Comparison of ENCODE assay signal across 32 mouse cellular contexts in the genomic region with DNA sequence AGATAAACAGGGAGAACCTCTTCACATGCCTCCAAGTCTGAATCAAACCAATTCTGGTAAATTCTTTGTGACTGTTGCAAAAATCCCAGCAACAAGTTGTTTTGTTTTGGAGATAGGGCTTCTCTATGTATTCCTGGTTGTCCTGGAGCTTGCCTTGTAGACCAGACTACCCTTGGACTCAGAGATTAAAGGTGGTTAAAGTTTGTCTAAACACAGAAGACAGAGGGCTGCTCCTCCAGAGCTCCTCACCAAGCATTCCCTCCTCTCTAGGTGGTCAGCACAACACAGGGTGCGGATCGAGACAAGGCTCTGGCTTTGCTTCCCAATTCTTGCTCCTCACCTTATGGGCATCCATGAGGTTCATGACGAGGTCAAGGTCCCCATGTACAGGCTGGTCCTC. TPM values are rescaled to one million over a fixed set of nuclear protein-coding genes. Genes with fewer than 3 reads are reported as not detected.
DNase-seq lines count a peak whose midpoint lies in the region; ATAC-seq and TF ChIP-seq lines count a peak whose summit lies in the region.
"Had no signal": no experiment of that assay in that cellular context is flagged by ENCODE, and none has a peak within 500 bp of the region (broad histone marks: within the 10 kb centered on the region; RNA-seq: fewer than 3 reads in every experiment).

No protein-coding gene starts in this region.

- no peak for ATAC-seq in kidney, embryonic 16.5 days (ENCODE audit: low FRiP score, low TSS enrichment)
- ATAC-seq in liver, embryonic 12.5 days, result no peak
- ATAC-seq: forebrain, embryonic 13.5 days; forebrain, embryonic 16.5 days; Patski had no signal

- H3K27me3 ChIP-seq in kidney, embryonic 16.5 days (ENCODE audit: insufficient read depth, low read length), result no peaks in the 10 kb centered on the region
- no peaks in the 10 kb centered on the region for H3K27me3 ChIP-seq in liver, adult 2 months (ENCODE audit: control insufficient read depth, insufficient read depth, low read length)
- no peaks in the 10 kb centered on the region for H3K27me3 ChIP-seq in liver, embryonic 12.5 days (replicated peaks)
- H3K27me3 ChIP-seq: CH12.LX; forebrain, embryonic 13.5 days; hindbrain, embryonic 13.5 days; Patski had no signal

- no peaks in the 10 kb centered on the region for H3K9me3 ChIP-seq in kidney, embryonic 16.5 days (ENCODE audit: low read length)
- H3K9me3 ChIP-seq in liver, embryonic 12.5 days (replicated peaks), result no peaks in the 10 kb centered on the region
- H3K9me3 ChIP-seq: forebrain, embryonic 10.5 days; forebrain, embryonic 13.5 days; G1E; hindbrain, embryonic 10.5 days; hindbrain, embryonic 13.5 days had no signal

- peak; percentile 27 for DNase-seq in kidney, adult 11 months
- peak; percentile 15 to 46 for DNase-seq in kidney, adult 8-10 months
- DNase-seq in kidney, postnatal 14 days, result no peak
- peak; percentile 45 for DNase-seq in liver, adult 2 months (ENCODE audit: extremely low read depth, low read depth, low spot score)
- no peak for DNase-seq in layer of hippocampus, adult 9-11 months
- DNase-seq: adrenal gland, postnatal 10 days; adrenal gland, postnatal 36 days; B cell, adult 2 months; cerebellum, adult 18-20 months; cerebellum, adult 9-10 months; cerebellum, postnatal 14 days; gastrocnemius, postnatal 10 days; gastrocnemius, postnatal 36 days; heart, postnatal 36 days had no signal

- no peaks in the 10 kb centered on the region for H3K4me1 ChIP-seq in kidney, embryonic 16.5 days (ENCODE audit: insufficient read depth, low read length)
- H3K4me1 ChIP-seq in liver, adult 2 months (ENCODE audit: control insufficient read depth, insufficient read depth, low read length), result peaks cover 12% of the 10 kb centered on the region
- no peaks in the 10 kb centered on the region for H3K4me1 ChIP-seq in liver, embryonic 12.5 days
- H3K4me1 ChIP-seq: forebrain, embryonic 10.5 days; forebrain, embryonic 13.5 days; hindbrain, embryonic 10.5 days; hindbrain, embryonic 13.5 days had no signal

- H3K4me3 ChIP-seq in kidney, embryonic 16.5 days (ENCODE audit: low read length), result no peak overlapping the region
- H3K4me3 ChIP-seq in liver, adult 2 months (ENCODE audit: insufficient read depth, low read depth, low read length), result no peak overlapping the region
- no peak overlapping the region for H3K4me3 ChIP-seq in liver, embryonic 12.5 days
- H3K4me3 ChIP-seq: forebrain, embryonic 10.5 days; forebrain, embryonic 13.5 days; hindbrain, embryonic 10.5 days; hindbrain, embryonic 13.5 days had no signal

- H3K4me2 ChIP-seq in kidney, embryonic 16.5 days (replicated peaks; ENCODE audit: low read depth, low read length), result no peak overlapping the region
- no peak overlapping the region for H3K4me2 ChIP-seq in liver, embryonic 12.5 days
- H3K4me2 ChIP-seq: forebrain, embryonic 13.5 days; heart, embryonic 11.5 days; hindbrain, embryonic 13.5 days had no signal

- H3K27ac ChIP-seq in kidney, embryonic 16.5 days (ENCODE audit: low read length), result no peak overlapping the region
- peak overlapping the region; percentile 8; the same call in 1 of the 2 replicates for H3K27ac ChIP-seq in liver, adult 2 months (replicated peaks; ENCODE audit: insufficient read depth, low read depth, low read length)
- H3K27ac ChIP-seq in liver, embryonic 12.5 days, result no peak overlapping the region
- H3K27ac ChIP-seq: forebrain, embryonic 10.5 days; forebrain, embryonic 13.5 days; hindbrain, embryonic 10.5 days; hindbrain, embryonic 13.5 days had no signal

- H3K9ac ChIP-seq in kidney, embryonic 16.5 days (replicated peaks; ENCODE audit: low read length), result no peak overlapping the region
- no peak overlapping the region for H3K9ac ChIP-seq in liver, adult 2 months (ENCODE audit: low read depth, low read length)
- H3K9ac ChIP-seq in liver, embryonic 12.5 days, result no peak overlapping the region
- H3K9ac ChIP-seq: forebrain, embryonic 13.5 days; hindbrain, embryonic 13.5 days had no signal

- TF ChIP-seq CTCF in liver, adult 2 months (IDR thresholded peaks at IDR 0.05; ENCODE audit: low read depth, low read length), result no peak

- TF ChIP-seq POLR2A in liver, adult 2 months (IDR thresholded peaks at IDR 0.05; ENCODE audit: extremely low read depth, insufficient read depth, low read length), result no peak

- no peaks in the 10 kb centered on the region for H3K79me2 ChIP-seq in liver, adult 2 months (ENCODE audit: control insufficient read depth, insufficient read depth, low read length)

- H3K36me3 ChIP-seq in kidney, embryonic 16.5 days (ENCODE audit: insufficient read depth, low read length), result peaks cover 76% of the 10 kb centered on the region
- peaks cover 67% of the 10 kb centered on the region for H3K36me3 ChIP-seq in liver, adult 2 months (ENCODE audit: control insufficient read depth, insufficient read depth, low read length)
- H3K36me3 ChIP-seq in liver, embryonic 12.5 days, result peaks cover 85% of the 10 kb centered on the region

- WGBS in kidney, embryonic 16.5 days, result 95% methylated on average over 3 of the region's 3 CpGs
- WGBS in liver, adult 2 months, result 88% methylated on average over 3 of the region's 3 CpGs
- 83% methylated on average over 3 of the region's 3 CpGs for WGBS in liver, embryonic 12.5 days (ENCODE audit: insufficient replicate concordance)

RNA-seq across cellular contexts. Expression of a gene that starts 33.0 kb away (rescaled TPM):
- polyA plus RNA-seq in kidney, embryonic 16.5 days (2015; fragmentation: Nextera tagmentation; extraction: Ambion mirVana), result 0.32 and 0.36 TPM in 2 replicates
- total RNA-seq in liver, adult 2 months (2014; rRNA removed), result not detected in 2 replicates
- polyA plus RNA-seq in liver, adult 2 months (2012; rRNA removed), result not detected in 2 replicates
- 0.31 and 0.46 TPM in 2 replicates for polyA plus RNA-seq in liver, embryonic 12.5 days (2016; fragmentation: Nextera tagmentation; extraction: Ambion mirVana)
- total RNA-seq: adrenal gland, adult 18-20 months; granulocyte monocyte progenitor cell, adult 5-6 weeks; heart, adult 8-10 months had no signal
- polyA plus RNA-seq: forebrain, embryonic 13.5 days; heart, embryonic 14.5 days; heart, postnatal 0 days; Patski had no signal

RNA-seq across cellular contexts. Expression of a gene that starts 52.6 kb away (rescaled TPM):
- 0.16 TPM in 1 of 2 replicates, not detected in the other for polyA plus RNA-seq in kidney, embryonic 16.5 days (2015; fragmentation: Nextera tagmentation; extraction: Ambion mirVana)
- total RNA-seq in liver, adult 2 months (2014; rRNA removed), result not detected in 2 replicates
- polyA plus RNA-seq in liver, adult 2 months (2012; rRNA removed), result not detected in 2 replicates
- polyA plus RNA-seq in liver, embryonic 12.5 days (2016; fragmentation: Nextera tagmentation; extraction: Ambion mirVana), result 0.19 TPM in 1 of 2 replicates, not detected in the other
- total RNA-seq: adrenal gland, adult 18-20 months; adrenal gland, postnatal 36 days; granulocyte monocyte progenitor cell, adult 5-6 weeks; heart, adult 8-10 months; heart, postnatal 36 days had no signal
- polyA plus RNA-seq: embryonic facial prominence, embryonic 11.5 days; embryonic facial prominence, embryonic 14.5 days; forebrain, embryonic 10.5 days; forebrain, embryonic 13.5 days; forebrain, embryonic 16.5 days; G1E; heart, embryonic 11.5 days; heart, embryonic 14.5 days; heart, postnatal 0 days; hindbrain, embryonic 10.5 days; hindbrain, embryonic 13.5 days; Patski had no signal

Comparison
In these comparisons a context has a peak if more than half of its experiments do, and no peak if none do; other contexts are left out.
1. DNase-seq: peak in kidney, adult 11 months (single experiment), kidney, adult 8-10 months (2 of 2) and liver, adult 2 months (single experiment); none in kidney, postnatal 14 days (single experiment) and layer of hippocampus, adult 9-11 months (single experiment).